Mouse (Mus musculus) frontal cortex, postnatal 36 days (tissue): ENCODE measurements around the gene Dnajc7.
"Not testable (repeated sequence)": the region's sequence is repeated elsewhere in the genome, so short reads cannot be mapped to it uniquely, and the experiment has no call there.

Experiments used
- DNase-seq, 2 experiments: peaks; one replicate each; pipeline ENCODE4 v3.0.0; 2022; ENCODE audit warnings: low spot score in 2 of 2

Dnajc7 gene

DNA sequence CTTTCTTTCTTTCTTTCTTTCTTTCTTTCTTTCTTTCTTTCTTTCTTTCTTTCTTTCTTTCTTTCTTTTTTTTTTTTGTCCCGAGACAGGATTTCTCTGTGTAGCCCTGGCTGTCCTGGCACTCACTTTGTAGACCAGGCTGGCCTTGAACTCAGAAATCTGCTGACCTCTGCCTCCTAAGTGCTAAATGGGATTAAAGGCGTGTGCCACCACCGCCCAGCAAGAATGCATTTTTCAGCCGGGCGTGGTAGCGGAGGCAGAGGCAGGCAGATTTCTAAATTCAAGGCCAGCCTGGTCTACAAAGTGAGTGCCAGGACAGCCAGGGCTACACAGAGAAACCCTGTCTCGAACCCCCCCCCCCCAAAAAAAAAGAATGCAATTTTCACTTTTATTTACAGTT lies 3.1 kb downstream of the Dnajc7 start:
- not testable (repeated sequence) for DNase-seq

DNA sequence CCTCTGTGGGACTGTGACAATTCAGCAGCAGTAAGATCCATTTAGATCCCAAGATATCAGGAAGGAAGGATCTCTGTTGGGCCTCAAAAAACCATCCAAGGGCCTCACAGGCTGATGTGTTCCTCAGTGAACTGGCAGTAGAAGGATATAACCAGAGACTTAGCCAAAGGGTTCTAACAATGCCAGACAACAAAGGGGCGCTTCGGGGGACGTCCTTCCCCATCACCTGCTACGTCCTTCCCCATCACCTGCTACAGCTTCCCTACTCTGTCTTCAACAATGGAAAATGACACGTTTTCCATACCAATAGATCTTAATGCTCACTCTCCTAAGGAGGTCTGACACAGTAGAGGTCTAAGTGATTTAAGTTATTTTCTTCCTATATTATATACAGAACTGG lies 3.6 kb downstream of the Dnajc7 start:
- DNase-seq, result no peak

DNA sequence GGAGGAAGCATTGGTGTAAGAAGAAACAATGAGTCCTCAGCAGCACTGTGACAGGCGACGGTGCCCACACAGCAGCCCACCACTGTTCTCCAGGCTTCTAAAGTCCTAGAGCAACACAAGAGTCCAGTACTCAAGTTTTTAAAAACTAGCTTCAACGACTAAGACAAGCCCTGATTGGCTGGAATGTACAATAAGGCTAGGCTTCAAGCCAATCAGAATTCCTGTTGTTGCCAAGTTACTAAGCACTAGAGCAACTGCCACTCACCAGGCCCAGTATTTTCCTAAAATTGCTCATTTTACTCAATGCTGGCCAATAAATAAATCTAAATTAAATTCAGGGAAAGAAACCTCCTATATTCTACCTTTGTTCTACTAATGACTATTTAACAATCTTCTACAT lies 6.7 kb downstream of the Dnajc7 start:
- DNase-seq, result no peak

DNA sequence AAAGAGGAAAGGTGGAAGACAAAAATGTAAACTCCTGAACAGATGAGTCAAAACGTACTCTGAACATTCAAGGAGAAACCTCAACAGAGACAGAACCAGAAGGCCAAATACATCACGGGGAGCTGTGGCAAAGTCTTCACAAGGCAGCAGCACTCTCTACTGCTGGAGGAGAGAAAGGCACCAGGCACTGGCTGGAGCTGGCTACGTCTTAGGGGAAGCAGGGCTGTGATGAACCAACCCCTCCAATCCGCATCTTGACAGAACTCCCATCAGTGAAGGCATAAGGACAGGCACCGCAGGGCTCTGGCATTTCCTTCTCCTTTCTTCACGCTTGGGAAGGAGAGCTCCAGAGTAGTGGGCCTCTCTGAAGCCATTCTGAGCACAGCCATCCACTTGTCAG lies 8.3 kb downstream of the Dnajc7 start:
- DNase-seq, result no peak

DNA sequence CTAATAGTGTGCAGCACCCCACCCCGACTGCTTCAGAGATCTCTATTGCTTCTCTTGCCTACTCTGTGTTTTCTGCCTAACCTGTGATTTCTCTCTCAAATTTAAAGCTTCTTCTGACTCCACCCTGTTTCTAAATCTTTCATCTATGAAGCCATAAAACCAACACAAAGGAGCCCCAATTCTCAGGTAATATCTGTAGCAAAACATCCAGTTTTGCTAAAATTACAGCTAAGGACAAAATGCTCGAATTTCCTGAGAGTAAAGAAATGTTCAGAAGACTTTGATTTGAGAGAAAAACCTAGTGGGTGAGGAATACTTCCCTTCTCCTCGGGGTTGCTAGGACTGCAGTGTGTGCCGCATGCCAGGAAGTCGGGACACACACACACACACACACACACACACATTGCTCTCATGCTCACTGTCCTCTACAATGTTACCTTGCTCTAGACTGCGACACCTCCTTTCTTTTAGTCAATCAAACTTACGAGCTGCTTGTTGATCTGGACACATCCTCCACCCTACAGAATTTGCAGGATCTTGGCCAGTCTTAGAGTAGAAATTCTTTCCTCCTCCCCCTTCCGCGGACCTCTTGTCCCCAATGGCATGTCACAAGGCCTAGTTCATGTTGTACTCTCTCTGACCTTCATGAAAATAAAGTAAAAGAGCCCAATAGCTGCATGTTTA lies 9.8 kb downstream of the Dnajc7 start:
- no peak for DNase-seq

GRCm38 (mm10) chr11:100609355-100609996 lies 10.5 kb downstream of the Dnajc7 start:
- DNase-seq, result no peak

DNA sequence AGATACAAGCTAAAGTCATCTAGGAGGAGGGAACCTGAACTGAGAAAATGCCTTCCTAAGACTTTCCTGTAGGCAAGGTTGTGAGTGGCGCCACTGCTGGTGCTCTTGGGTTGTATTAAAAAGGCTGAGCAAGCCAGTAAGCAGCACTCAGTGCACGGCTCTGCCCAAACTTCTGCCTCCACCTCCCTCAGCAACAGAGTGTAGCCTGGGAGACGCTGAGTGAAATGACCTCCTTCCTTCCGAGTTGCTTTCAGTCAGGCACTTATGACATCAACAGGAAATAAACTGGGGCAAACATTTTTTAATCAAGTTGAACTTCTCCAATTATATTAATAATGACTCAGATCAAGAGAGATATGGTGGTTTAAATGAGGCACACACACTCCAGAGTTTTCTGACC lies 11.2 kb downstream of the Dnajc7 start:
- DNase-seq, result no peak

- DNase-seq, result no peak
These were observed 12.8 kb downstream of the Dnajc7 start for GRCm38 (mm10) chr11:100607121-100607520.

DNA sequence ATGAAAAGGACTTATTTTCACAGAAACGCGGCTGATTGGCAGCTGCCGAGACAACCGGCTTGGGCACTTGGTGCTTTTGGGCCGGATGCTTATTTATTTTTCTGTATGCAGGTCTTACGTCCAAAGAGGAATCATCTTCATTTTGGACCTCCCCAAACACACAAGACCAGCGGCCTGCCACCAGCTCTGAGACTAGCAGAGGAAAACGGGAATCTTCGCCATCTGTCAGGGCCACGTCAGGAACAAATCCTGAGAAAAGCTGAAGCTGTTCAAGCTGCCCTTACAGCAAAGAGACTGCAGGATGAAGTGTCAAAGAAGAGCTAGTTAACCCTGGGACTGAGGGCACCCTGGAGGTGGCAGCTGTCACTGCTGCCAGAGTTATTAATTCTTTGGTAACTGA lies 14.5 kb downstream of the Dnajc7 start:
- DNase-seq, result no peak

GRCm38 (mm10) chr11:100604321-100605005 lies 15.5 kb downstream of the Dnajc7 start:
- no peak for DNase-seq

DNA sequence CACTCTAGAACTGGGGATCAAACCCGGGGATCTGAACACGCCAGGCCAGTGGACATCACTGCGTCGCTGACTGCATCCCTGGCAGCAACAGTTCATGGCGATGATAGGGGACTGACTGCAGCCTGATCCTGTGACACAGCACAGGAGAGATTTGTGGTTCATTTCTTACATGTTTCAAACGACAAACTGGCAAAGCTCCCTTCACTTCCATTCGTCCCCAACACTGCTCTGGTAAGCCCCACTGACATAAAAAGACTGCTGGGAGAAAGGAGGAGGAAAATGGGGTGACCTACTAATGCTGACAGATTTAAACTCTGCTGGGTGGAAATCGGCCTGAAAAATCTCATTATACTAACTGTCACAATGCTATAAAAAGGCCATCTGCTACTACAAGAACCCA lies 16.2 kb downstream of the Dnajc7 start:
- DNase-seq, result no peak

- no peak for DNase-seq
These were observed 16.8 kb downstream of the Dnajc7 start for GRCm38 (mm10) chr11:100603155-100603554.

DNA sequence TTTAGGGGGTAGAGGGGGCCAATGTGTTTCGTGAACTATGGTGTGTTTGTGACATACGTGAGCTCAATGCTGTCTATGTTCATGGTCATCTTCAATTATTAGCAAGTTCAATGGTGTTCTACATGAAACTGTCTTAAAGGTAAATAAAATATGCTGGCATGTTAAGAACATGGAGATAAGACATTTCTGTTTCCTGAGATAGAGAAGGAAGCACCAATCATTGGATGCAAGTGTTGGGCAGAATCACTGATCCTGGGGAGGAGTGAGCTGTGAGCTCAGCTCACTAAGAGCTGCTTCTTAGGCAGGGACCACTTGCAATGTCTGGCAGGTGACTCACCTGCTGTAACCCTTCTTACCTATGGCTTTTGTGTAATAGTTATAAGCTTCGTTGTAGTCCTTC lies 18.6 kb downstream of the Dnajc7 start:
- DNase-seq, result no peak

- no peak for DNase-seq
These were observed 21.9 kb downstream of the Dnajc7 start for GRCm38 (mm10) chr11:100598074-100598473.

DNA sequence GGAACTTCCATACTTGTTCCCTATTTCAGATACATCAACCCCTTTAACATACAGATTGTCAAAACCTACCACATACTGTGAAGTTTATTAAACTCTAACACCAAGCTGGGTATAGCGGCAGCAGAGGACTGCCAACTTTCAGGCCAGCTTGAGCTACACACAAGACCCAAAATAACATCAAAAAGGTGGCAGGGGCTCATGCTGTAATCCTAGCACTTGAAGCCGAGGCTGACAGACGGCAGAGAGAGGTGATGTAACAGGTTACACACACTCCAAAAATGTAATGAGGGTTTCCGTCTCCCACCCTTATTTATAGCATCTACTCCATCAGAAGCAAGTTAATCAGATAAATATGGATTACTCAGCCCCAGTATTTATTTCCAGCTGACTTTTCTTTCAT lies 24.4 kb downstream of the Dnajc7 start:
- no peak for DNase-seq

- peak in 1 of 2 experiments; percentile 11 for DNase-seq
These were observed 25.4 kb downstream of the Dnajc7 start for GRCm38 (mm10) chr11:100594608-100595007.

GRCm38 (mm10) chr11:100592346-100593046 lies 27.5 kb downstream of the Dnajc7 start:
- DNase-seq, result no peak

DNA sequence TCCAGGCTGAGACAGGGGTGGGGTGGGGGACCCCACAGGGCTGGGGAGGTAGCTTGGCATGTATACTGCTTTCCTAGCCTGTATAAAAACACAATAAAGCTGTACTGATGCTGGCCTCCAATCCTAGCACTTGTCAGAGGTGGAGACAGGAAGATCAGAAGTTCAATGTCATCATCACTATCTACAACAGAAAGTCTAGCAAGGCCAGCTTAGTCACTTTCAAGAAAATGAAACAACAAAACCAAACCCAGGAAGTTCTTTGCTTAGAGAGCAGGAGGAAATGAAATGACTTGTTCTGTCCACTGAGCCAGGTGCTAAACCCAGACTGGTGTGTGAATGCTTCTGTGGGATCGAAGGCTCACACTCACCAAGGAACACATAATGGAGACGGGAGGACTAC lies 31.5 kb downstream of the Dnajc7 start:
- no peak for DNase-seq

DNA sequence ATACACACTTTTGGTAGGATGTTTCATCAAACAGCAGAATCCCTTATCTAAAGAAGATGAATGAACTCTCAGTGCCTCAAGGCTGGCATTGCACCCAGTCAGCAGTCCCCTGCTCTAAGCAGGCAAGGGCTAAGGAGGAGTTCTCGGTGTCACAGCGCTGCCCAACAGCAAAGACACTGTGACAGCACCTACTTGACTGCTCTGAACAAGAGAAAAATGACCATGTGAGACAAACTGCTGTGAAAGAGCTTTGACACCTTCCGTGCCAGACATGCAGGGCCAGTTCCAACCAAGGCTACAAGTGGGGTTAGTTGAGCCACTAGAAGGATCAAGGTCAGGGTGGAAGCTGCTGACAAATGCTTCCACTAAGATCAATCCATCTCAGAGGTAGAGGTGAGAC lies 34.8 kb downstream of the Dnajc7 start:
- no peak for DNase-seq

GRCm38 (mm10) chr11:100584561-100584961 lies 35.4 kb downstream of the Dnajc7 start:
- no peak for DNase-seq

DNA sequence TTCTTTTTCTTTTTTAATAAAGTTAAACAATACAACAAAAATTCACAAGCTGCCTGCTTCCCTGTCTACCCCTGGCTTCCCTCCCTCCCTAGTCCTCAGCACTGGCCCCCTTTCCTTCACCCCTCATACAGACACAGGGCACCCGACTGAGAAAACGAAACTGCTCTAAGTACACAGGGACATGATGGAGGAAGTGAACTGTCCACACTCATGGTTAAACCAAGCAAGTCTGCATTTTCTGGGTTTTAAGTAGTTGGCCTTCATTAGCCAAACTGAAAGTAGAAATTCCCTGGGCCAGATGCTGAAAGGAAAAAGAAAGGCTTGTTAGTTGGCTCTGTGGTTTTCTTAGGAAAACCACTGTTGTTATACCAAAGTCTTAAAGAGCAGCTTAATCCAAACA lies 37.1 kb downstream of the Dnajc7 start:
- no peak for DNase-seq

GRCm38 (mm10) chr11:100582413-100582812 lies 37.6 kb downstream of the Dnajc7 start:
- not testable (repeated sequence) for DNase-seq
